Mouse (Mus musculus) megakaryocyte, embryonic 14.5 days (primary cell): Measurements from ENCODE around the gene Ccser1.

Experiments used
- FLI1 ChIP-seq: IDR thresholded peaks from 2 replicates; pipeline ENCODE4 v1.6.1; 2012; ENCODE audit warnings: low read length, inconsistent platforms, mixed read lengths
- GATA1 ChIP-seq: IDR thresholded peaks from 3 replicates; pipeline ENCODE4 v1.6.1; 2012; ENCODE audit warnings: mixed read lengths, low read length, inconsistent platforms, borderline replicate concordance

DNA sequence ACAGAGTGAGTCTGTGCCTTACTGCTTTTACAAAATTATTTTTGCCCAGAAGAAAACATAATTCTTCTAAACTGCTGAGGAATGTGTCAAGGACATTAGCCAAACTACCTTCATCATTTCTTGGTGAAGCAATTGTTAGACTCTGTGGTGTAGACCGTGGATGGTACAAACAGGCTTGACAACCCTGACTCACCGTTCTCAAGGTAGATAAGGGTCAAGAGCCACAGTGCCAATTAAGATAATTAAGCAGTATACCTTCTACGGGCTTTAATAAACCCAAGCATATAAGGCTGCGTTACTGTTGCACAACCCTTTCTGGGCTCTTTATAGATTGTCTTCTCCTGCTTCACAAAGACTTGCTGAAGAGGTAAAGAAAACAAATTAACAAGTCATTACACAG is 66.4 kb downstream of the Ccser1 start:
- no peak for TF ChIP-seq GATA1
- no peak for TF ChIP-seq FLI1
